Mouse (Mus musculus): ENCODE results near the gene Ndufb4. TPM values are rescaled to one million over a fixed set of nuclear protein-coding genes. Genes with fewer than 3 reads are reported as not detected.
A peak's percentile ranks its signal among the peaks of the same experiment; 100 is the strongest.

Gene Ndufb4
- polyA plus RNA-seq, 1 experiment: 87.3 TPM

GRCm38 (mm10) chr16:37622919-37623318 is 31.3 kb downstream of the Ndufb4 start:
- TF ChIP-seq POLR2A (IDR thresholded peaks at IDR 0.05; ENCODE audit: extremely low read depth, insufficient read depth, low read length): no peak
- TF ChIP-seq CTCF (IDR thresholded peaks at IDR 0.05; ENCODE audit: extremely low read depth, insufficient read depth, low read length): no peak
- H3K4me3 ChIP-seq (ENCODE audit: insufficient read depth, low read length): no peak overlapping the region
- peaks cover 5% of the 10 kb centered on the region; the same call in 1 of the 2 replicates for H3K4me1 ChIP-seq (ENCODE audit: control insufficient read depth, insufficient read depth, low read length)
- no peak overlapping the region for H3K27ac ChIP-seq (ENCODE audit: insufficient read depth, low read length)

- H3K27ac ChIP-seq (ENCODE audit: insufficient read depth, low read length): no peak overlapping the region
- no peak for TF ChIP-seq CTCF (IDR thresholded peaks at IDR 0.05; ENCODE audit: extremely low read depth, insufficient read depth, low read length)
- no peak for TF ChIP-seq POLR2A (IDR thresholded peaks at IDR 0.05; ENCODE audit: extremely low read depth, insufficient read depth, low read length)
- no peak overlapping the region for H3K4me3 ChIP-seq (ENCODE audit: insufficient read depth, low read length)
- peaks cover 7% of the 10 kb centered on the region; the same call in 1 of the 2 replicates for H3K4me1 ChIP-seq (ENCODE audit: control insufficient read depth, insufficient read depth, low read length)
These were observed 31.9 kb downstream of the Ndufb4 start for GRCm38 (mm10) chr16:37622403-37622802.

DNA sequence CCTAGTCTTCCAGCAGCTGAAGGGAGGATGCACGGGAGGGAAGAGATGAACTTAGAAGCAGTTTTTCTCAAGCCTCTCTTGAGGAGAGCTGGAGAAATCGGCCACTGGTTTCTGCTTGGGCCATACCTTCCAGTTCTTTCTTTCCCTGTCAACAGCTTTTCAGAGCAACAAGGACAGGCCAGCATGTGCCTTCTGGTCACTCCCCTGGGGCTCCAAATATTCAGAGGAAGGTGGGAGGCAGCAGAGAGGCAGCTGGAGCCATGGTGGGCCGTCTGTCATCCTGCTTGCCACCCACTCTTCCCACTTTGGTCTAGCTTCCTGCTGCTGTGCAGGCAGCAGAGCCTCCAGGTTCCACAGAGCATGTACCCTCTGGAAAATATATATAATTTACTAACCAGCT is 36.6 kb downstream of the Ndufb4 start:
- TF ChIP-seq POLR2A (IDR thresholded peaks at IDR 0.05; ENCODE audit: extremely low read depth, insufficient read depth, low read length) (no peak), CTCF (IDR thresholded peaks at IDR 0.05; ENCODE audit: extremely low read depth, insufficient read depth, low read length) (no peak)
- Histone ChIP-seq H3K27ac (ENCODE audit: insufficient read depth, low read length) (peak overlapping the region; percentile 76), H3K4me3 (ENCODE audit: insufficient read depth, low read length) (no peak overlapping the region), H3K4me1 (ENCODE audit: control insufficient read depth, insufficient read depth, low read length) (peaks cover 8% of the 10 kb centered on the region; the same call in 1 of the 2 replicates)

- H3K27ac ChIP-seq (ENCODE audit: insufficient read depth, low read length): no peak overlapping the region
- H3K4me3 ChIP-seq (ENCODE audit: insufficient read depth, low read length): no peak overlapping the region
- H3K4me1 ChIP-seq (ENCODE audit: control insufficient read depth, insufficient read depth, low read length): peaks cover 8% of the 10 kb centered on the region; the same call in 1 of the 2 replicates
- TF ChIP-seq CTCF (IDR thresholded peaks at IDR 0.05; ENCODE audit: extremely low read depth, insufficient read depth, low read length) (no peak), POLR2A (IDR thresholded peaks at IDR 0.05; ENCODE audit: extremely low read depth, insufficient read depth, low read length) (no peak)
These were observed 38.1 kb downstream of the Ndufb4 start for GRCm38 (mm10) chr16:37616104-37616503.

GRCm38 (mm10) chr16:37615429-37615828 is 38.8 kb downstream of the Ndufb4 start:
- TF ChIP-seq POLR2A (IDR thresholded peaks at IDR 0.05; ENCODE audit: extremely low read depth, insufficient read depth, low read length) (no peak), CTCF (IDR thresholded peaks at IDR 0.05; ENCODE audit: extremely low read depth, insufficient read depth, low read length) (no peak)
- H3K4me1 ChIP-seq (ENCODE audit: control insufficient read depth, insufficient read depth, low read length): peaks cover 9% of the 10 kb centered on the region; the same call in 1 of the 2 replicates
- no peak overlapping the region for H3K4me3 ChIP-seq (ENCODE audit: insufficient read depth, low read length)
- H3K27ac ChIP-seq (ENCODE audit: insufficient read depth, low read length): no peak overlapping the region

- Histone ChIP-seq H3K4me3 (ENCODE audit: insufficient read depth, low read length) (no peak overlapping the region), H3K27ac (ENCODE audit: insufficient read depth, low read length) (no peak overlapping the region), H3K4me1 (ENCODE audit: control insufficient read depth, insufficient read depth, low read length) (peaks cover 14% of the 10 kb centered on the region)
- TF ChIP-seq POLR2A (IDR thresholded peaks at IDR 0.05; ENCODE audit: extremely low read depth, insufficient read depth, low read length) (no peak), CTCF (IDR thresholded peaks at IDR 0.05; ENCODE audit: extremely low read depth, insufficient read depth, low read length) (no peak)
These were observed 39.7 kb downstream of the Ndufb4 start for GRCm38 (mm10) chr16:37614540-37614939.

- H3K4me3 ChIP-seq (ENCODE audit: insufficient read depth, low read length): no peak overlapping the region
- H3K27ac ChIP-seq (ENCODE audit: insufficient read depth, low read length): no peak overlapping the region
- TF ChIP-seq CTCF (IDR thresholded peaks at IDR 0.05; ENCODE audit: extremely low read depth, insufficient read depth, low read length) (no peak), POLR2A (IDR thresholded peaks at IDR 0.05; ENCODE audit: extremely low read depth, insufficient read depth, low read length) (no peak)
- H3K4me1 ChIP-seq (ENCODE audit: control insufficient read depth, insufficient read depth, low read length): peaks cover 8% of the 10 kb centered on the region
These were observed 42.2 kb downstream of the Ndufb4 start for GRCm38 (mm10) chr16:37612013-37612412.

DNA sequence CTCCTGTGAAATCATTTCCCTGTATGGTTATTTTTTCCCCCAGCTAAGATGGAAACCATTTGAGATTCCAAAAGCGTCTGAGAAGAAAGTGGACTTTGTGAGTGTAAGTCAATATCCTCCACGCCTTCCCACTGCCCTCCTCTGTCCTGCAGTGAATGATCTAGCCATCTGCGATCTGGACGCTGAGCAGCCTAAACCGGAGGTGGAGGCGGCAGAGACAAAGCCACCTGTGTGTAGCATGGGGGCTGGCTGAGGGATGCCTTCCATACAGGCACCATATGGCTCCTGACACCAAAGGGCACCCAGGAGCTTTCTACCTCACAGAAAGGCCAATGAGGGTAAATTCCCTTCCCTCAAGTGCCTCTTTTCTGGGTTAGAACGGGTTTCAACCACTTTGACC is 43.2 kb downstream of the Ndufb4 start:
- Histone ChIP-seq H3K4me3 (ENCODE audit: insufficient read depth, low read length) (no peak overlapping the region), H3K4me1 (ENCODE audit: control insufficient read depth, insufficient read depth, low read length) (peaks cover 8% of the 10 kb centered on the region), H3K27ac (ENCODE audit: insufficient read depth, low read length) (no peak overlapping the region)
- TF ChIP-seq POLR2A (IDR thresholded peaks at IDR 0.05; ENCODE audit: extremely low read depth, insufficient read depth, low read length) (no peak), CTCF (IDR thresholded peaks at IDR 0.05; ENCODE audit: extremely low read depth, insufficient read depth, low read length) (no peak)

DNA sequence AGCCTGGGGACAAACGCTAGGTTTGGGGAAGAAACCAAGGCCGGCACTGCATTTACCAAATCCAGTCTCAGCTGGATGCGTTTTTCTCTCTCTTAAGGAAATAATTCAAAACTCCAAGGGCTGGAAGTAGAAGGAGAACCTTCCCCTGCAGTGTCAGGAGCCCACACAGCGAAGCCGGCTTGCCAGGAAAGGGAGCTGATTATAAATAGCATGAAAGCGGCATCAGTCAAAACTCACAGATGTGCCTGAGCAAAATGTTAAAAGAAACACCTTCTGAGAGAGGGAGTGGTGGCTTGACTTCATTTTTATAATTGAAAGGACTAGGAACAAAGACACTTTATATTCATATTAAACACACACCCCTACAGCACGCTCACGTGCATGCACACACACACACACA is 43.9 kb downstream of the Ndufb4 start:
- H3K4me3 ChIP-seq (ENCODE audit: insufficient read depth, low read length): no peak overlapping the region
- peaks cover 8% of the 10 kb centered on the region for H3K4me1 ChIP-seq (ENCODE audit: control insufficient read depth, insufficient read depth, low read length)
- TF ChIP-seq POLR2A (IDR thresholded peaks at IDR 0.05; ENCODE audit: extremely low read depth, insufficient read depth, low read length): no peak
- H3K27ac ChIP-seq (ENCODE audit: insufficient read depth, low read length): peak overlapping the region; percentile 88

DNA sequence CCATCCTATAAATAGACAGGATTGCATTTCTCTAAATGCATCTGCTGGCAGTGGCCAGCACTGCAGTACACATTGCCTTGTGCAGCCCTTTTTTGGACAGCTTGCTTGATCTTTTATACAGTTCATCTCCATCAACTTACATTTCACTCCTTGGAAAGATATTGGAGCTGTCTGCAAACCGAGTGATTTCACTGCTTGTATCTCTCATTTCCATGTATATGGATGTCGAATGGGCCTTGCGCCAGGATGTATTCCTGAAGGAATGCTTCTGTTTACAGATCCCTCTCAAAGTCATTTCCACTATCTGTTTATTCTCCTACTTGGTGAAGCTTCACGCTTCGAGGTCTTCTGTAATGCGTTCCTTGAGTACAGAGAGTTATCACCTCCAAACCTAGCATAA is 50.0 kb downstream of the Ndufb4 start:
- Histone ChIP-seq H3K27ac (ENCODE audit: insufficient read depth, low read length) (no peak overlapping the region), H3K4me1 (ENCODE audit: control insufficient read depth, insufficient read depth, low read length) (peaks cover 3% of the 10 kb centered on the region; the same call in 1 of the 2 replicates), H3K4me3 (ENCODE audit: insufficient read depth, low read length) (no peak overlapping the region)
- TF ChIP-seq POLR2A (IDR thresholded peaks at IDR 0.05; ENCODE audit: extremely low read depth, insufficient read depth, low read length) (no peak), CTCF (IDR thresholded peaks at IDR 0.05; ENCODE audit: extremely low read depth, insufficient read depth, low read length) (no peak)

Data from cortical plate, adult 2 months (tissue).